Mouse (Mus musculus) MEL (cell line): ENCODE data around the gene Dock4. TPM values are rescaled to one million over a fixed set of nuclear protein-coding genes. Genes with fewer than 3 reads are reported as not detected.

ENCODE experiments used
- DNase-seq: peaks from one replicate; pipeline ENCODE4 v3.0.0; 2011; ENCODE audit warnings: low read depth, low spot score
- H3K27ac ChIP-seq: 2 replicates; pipeline ENCODE4 v1.5.1; 2012; ENCODE audit warnings: low read depth, mild to moderate bottlenecking, control low read depth, low read length, moderate library complexity; ENCODE audit not compliant: control insufficient read depth
- H3K27me3 ChIP-seq, 2 experiments: fragments of 150-350 bp in 1 of 2; sonication (generic) in 1 of 2; 2 replicates each; pipeline ENCODE4 v1.6.1; 2012; ENCODE audit warnings: low read length in 2 of 2, mild to moderate bottlenecking in 2 of 2, improper control_type of control experiment in 1 of 2, moderate library complexity in 1 of 2; ENCODE audit not compliant: insufficient read depth in 2 of 2, control insufficient read depth in 1 of 2
- H3K36me3 ChIP-seq, 2 experiments: 2 replicates each; pipeline ENCODE4 v1.6.1; 2012 to 2014; ENCODE audit warnings: low read length in 2 of 2, improper control_type of control experiment in 1 of 2, inconsistent platforms in 1 of 2, mild to moderate bottlenecking in 1 of 2; ENCODE audit not compliant: insufficient read depth in 2 of 2, control insufficient read depth in 1 of 2
- H3K4me1 ChIP-seq, 2 experiments: fragments of 150-350 bp in 1 of 2; sonication (generic) in 1 of 2; 2 replicates each; pipeline ENCODE4 v1.6.1; 2012; ENCODE audit warnings: low read length in 2 of 2, improper control_type of control experiment in 1 of 2, mild to moderate bottlenecking in 1 of 2; ENCODE audit not compliant: insufficient read depth in 2 of 2, control insufficient read depth in 1 of 2
- H3K4me3 ChIP-seq, 2 experiments: fragments of 150-350 bp in 1 of 2; sonication (generic) in 1 of 2; 2 replicates each; pipeline ENCODE4 v1.5.1; 2012; ENCODE audit warnings: low read depth in 2 of 2, low read length in 2 of 2, mild to moderate bottlenecking in 2 of 2, moderate library complexity in 2 of 2, control low read depth in 1 of 2, improper control_type of control experiment in 1 of 2; ENCODE audit not compliant: control insufficient read depth in 1 of 2, insufficient read depth in 1 of 2
- H3K79me2 ChIP-seq: 2 replicates; pipeline ENCODE4 v1.6.1; 2012; ENCODE audit warnings: mild to moderate bottlenecking, low read length, moderate library complexity; ENCODE audit not compliant: control insufficient read depth, poor library complexity, insufficient read depth
- H3K9ac ChIP-seq: 2 replicates; pipeline ENCODE4 v1.6.1; 2012; ENCODE audit warnings: low read depth, mild to moderate bottlenecking, control low read depth, low read length, moderate library complexity; ENCODE audit not compliant: control insufficient read depth, poor library complexity, severe bottlenecking
- H3K9me3 ChIP-seq: fragments of 150-350 bp; sonication (generic); replicated peaks from 2 replicates; pipeline ENCODE4 v1.6.1; 2012; ENCODE audit warnings: mild to moderate bottlenecking, low read length, improper control_type of control experiment, moderate library complexity; ENCODE audit not compliant: insufficient read depth
- CHD2 ChIP-seq: IDR thresholded peaks from 2 replicates; pipeline ENCODE4 v1.6.1; 2011; ENCODE audit warnings: low read length, improper control_type of control experiment
- CTCF ChIP-seq, 3 experiments: IDR thresholded peaks in 2 of 3; conservative IDR thresholded peaks in 1 of 3; 2 replicates each; pipeline ENCODE4 v1.5.1; 2011 to 2012; ENCODE audit warnings: low read length in 3 of 3, low read depth in 2 of 3, mild to moderate bottlenecking in 2 of 3, improper control_type of control experiment in 1 of 3, inconsistent platforms in 1 of 3, mixed read lengths in 1 of 3, moderate library complexity in 1 of 3; ENCODE audit not compliant: control insufficient read depth in 1 of 3, insufficient read depth in 1 of 3, poor library complexity in 1 of 3, severe bottlenecking in 1 of 3
- E2F4 ChIP-seq: IDR thresholded peaks from 2 replicates; pipeline ENCODE4 v1.6.1; 2011; ENCODE audit warnings: low read depth, low read length, improper control_type of control experiment, borderline replicate concordance
- ELF1 ChIP-seq: IDR thresholded peaks from 2 replicates; pipeline ENCODE4 v1.6.1; 2014; ENCODE audit warnings: low read depth, mild to moderate bottlenecking, inconsistent platforms, low read length, improper control_type of control experiment, moderate library complexity
- EP300 ChIP-seq, 2 experiments: IDR thresholded peaks; 2 replicates each; pipeline ENCODE4 v1.6.1; 2011; ENCODE audit warnings: improper control_type of control experiment in 2 of 2, low read length in 2 of 2, low read depth in 1 of 2, mild to moderate bottlenecking in 1 of 2
- ETS1 ChIP-seq: IDR thresholded peaks from 2 replicates; pipeline ENCODE4 v1.6.1; 2012; ENCODE audit warnings: low read depth, mild to moderate bottlenecking, inconsistent platforms, low read length, improper control_type of control experiment, moderate library complexity
- GATA1 ChIP-seq: IDR thresholded peaks from 2 replicates; pipeline ENCODE4 v1.6.1; 2011; ENCODE audit warnings: low read depth, low read length, improper control_type of control experiment
- JUND ChIP-seq: IDR thresholded peaks from 2 replicates; pipeline ENCODE4 v1.6.1; 2011; ENCODE audit warnings: low read depth, mild to moderate bottlenecking, improper control_type of control experiment, low read length
- KAT2A ChIP-seq: conservative IDR thresholded peaks from 2 replicates; pipeline ENCODE4 v1.6.1; 2012; ENCODE audit warnings: low read depth, low read length, improper control_type of control experiment, inconsistent platforms
- MAZ ChIP-seq: IDR thresholded peaks from 2 replicates; pipeline ENCODE4 v1.6.1; 2012; ENCODE audit warnings: low read depth, mild to moderate bottlenecking, inconsistent platforms, low read length, improper control_type of control experiment
- MXI1 ChIP-seq: IDR thresholded peaks from 2 replicates; pipeline ENCODE4 v1.6.1; 2011; ENCODE audit warnings: mild to moderate bottlenecking, low read depth, low read length, improper control_type of control experiment
- MYB ChIP-seq: IDR thresholded peaks from 2 replicates; pipeline ENCODE4 v1.6.1; 2011; ENCODE audit warnings: mild to moderate bottlenecking, low read depth, low read length, improper control_type of control experiment
- POLR2A ChIP-seq, 2 experiments: IDR thresholded peaks; 2 replicates each; pipeline ENCODE4 v1.6.1; 2011 to 2012; ENCODE audit warnings: low read length in 2 of 2, mild to moderate bottlenecking in 2 of 2, control low read depth in 1 of 2, improper control_type of control experiment in 1 of 2, low read depth in 1 of 2, moderate library complexity in 1 of 2; ENCODE audit not compliant: control insufficient read depth in 1 of 2, insufficient read depth in 1 of 2, poor library complexity in 1 of 2
- POLR2AphosphoS2 ChIP-seq: IDR thresholded peaks from 2 replicates; pipeline ENCODE4 v1.6.1; 2011; ENCODE audit warnings: low read length, improper control_type of control experiment
- POLR2AphosphoS5 ChIP-seq: IDR thresholded peaks from 2 replicates; pipeline ENCODE4 v1.6.1; 2012; ENCODE audit warnings: low read depth, borderline replicate concordance, mild to moderate bottlenecking, inconsistent platforms, low read length, moderate library complexity, mixed read lengths
- RAD21 ChIP-seq: IDR thresholded peaks from 2 replicates; pipeline ENCODE4 v1.6.1; 2011; ENCODE audit warnings: mild to moderate bottlenecking, low read depth, low read length, improper control_type of control experiment
- SIN3A ChIP-seq: IDR thresholded peaks from 2 replicates; pipeline ENCODE4 v1.6.1; 2012; ENCODE audit warnings: low read length, improper control_type of control experiment, inconsistent platforms
- SMC3 ChIP-seq: IDR thresholded peaks from 2 replicates; pipeline ENCODE4 v1.6.1; 2011; ENCODE audit warnings: low read depth, low read length, improper control_type of control experiment
- TBP ChIP-seq: IDR thresholded peaks from 2 replicates; pipeline ENCODE4 v1.8.0; 2011; ENCODE audit warnings: low read depth, low read length, improper control_type of control experiment
- TCF12 ChIP-seq: IDR thresholded peaks from 2 replicates; pipeline ENCODE4 v1.6.1; 2014; ENCODE audit warnings: low read depth, mild to moderate bottlenecking, inconsistent platforms, low read length, improper control_type of control experiment, moderate library complexity
- UBTF ChIP-seq: IDR thresholded peaks from 2 replicates; pipeline ENCODE4 v1.6.1; 2012; ENCODE audit warnings: low read depth, mild to moderate bottlenecking, inconsistent platforms, low read length, improper control_type of control experiment, moderate library complexity, borderline replicate concordance; ENCODE audit not compliant: insufficient read depth
- USF2 ChIP-seq, 2 experiments: IDR thresholded peaks; 2 replicates each; pipeline ENCODE4 v1.6.1; 2011 to 2012; ENCODE audit warnings: improper control_type of control experiment in 2 of 2, low read length in 2 of 2, borderline replicate concordance in 1 of 2, inconsistent platforms in 1 of 2, low read depth in 1 of 2, mild to moderate bottlenecking in 1 of 2; ENCODE audit not compliant: insufficient read depth in 1 of 2
- ZKSCAN1 ChIP-seq: IDR thresholded peaks from 2 replicates; pipeline ENCODE4 v1.6.1; 2012; ENCODE audit warnings: low read depth, mild to moderate bottlenecking, inconsistent platforms, low read length, improper control_type of control experiment, moderate library complexity
- ZMIZ1 ChIP-seq: IDR thresholded peaks from 2 replicates; pipeline ENCODE4 v1.6.1; 2012; ENCODE audit warnings: low read depth, mild to moderate bottlenecking, inconsistent platforms, low read length, improper control_type of control experiment, moderate library complexity
- ZNF384 ChIP-seq: IDR thresholded peaks from 2 replicates; pipeline ENCODE4 v1.6.1; 2012; ENCODE audit warnings: low read depth, mild to moderate bottlenecking, inconsistent platforms, low read length, improper control_type of control experiment
- polyA plus RNA-seq, 2 experiments: library from polyadenylated mRNA; stranded (reverse) in 1 of 2; unstranded in 1 of 2; fragments of >175 nt in 1 of 2; fragments of >200 nt in 1 of 2; gene quantifications; 2 replicates each; pipeline versions ENCODE4 v1.2.1 to v1.2.4; 2012; ENCODE audit warnings: low replicate concordance in 2 of 2, low read depth in 1 of 2; ENCODE audit not compliant: insufficient read length in 2 of 2, insufficient read depth in 1 of 2, missing spikeins in 1 of 2
- total RNA-seq: library from RNA; depleted of rRNA; stranded (reverse); fragments of 300-350 nt; gene quantifications from 2 replicates; pipeline ENCODE4 v1.2.3, GENCODE M21; 2012

Gene Dock4
- total and polyA plus RNA-seq, 3 experiments, result 0.08 to 0.17 TPM; not detected in 1

GRCm38 (mm10) chr12:40558600-40558999 lies 112.8 kb downstream of the Dock4 start:
- no peak for TF ChIP-seq POLR2AphosphoS5
- TF ChIP-seq CHD2, result no peak
- TF ChIP-seq MAZ, result no peak
- TF ChIP-seq KAT2A, result no peak
- TF ChIP-seq ETS1, result no peak
- no peak for TF ChIP-seq RAD21
- no peak for TF ChIP-seq ZKSCAN1
- TF ChIP-seq MYB, result no peak
- no peak for TF ChIP-seq E2F4
- TF ChIP-seq GATA1, result no peak
- TF ChIP-seq MXI1, result no peak
- Histone ChIP-seq H3K27ac (no peak overlapping the region), H3K9me3 (no peaks in the 10 kb centered on the region), H3K36me3 (no peaks in the 10 kb centered on the region), H3K4me3 (no peak overlapping the region), H3K9ac (no peak overlapping the region), H3K79me2 (no peaks in the 10 kb centered on the region), H3K27me3 (no peaks in the 10 kb centered on the region), H3K4me1 (no peaks in the 10 kb centered on the region)
- DNase-seq, result no peak

- no peaks in the 10 kb centered on the region for H3K27me3 ChIP-seq
- no peak overlapping the region for H3K4me3 ChIP-seq
- H3K9me3 ChIP-seq, result no peaks in the 10 kb centered on the region
- no peaks in the 10 kb centered on the region for H3K36me3 ChIP-seq
- no peak for DNase-seq
- H3K79me2 ChIP-seq, result no peaks in the 10 kb centered on the region
- TF ChIP-seq SMC3 (no peak), MAZ (no peak), ETS1 (no peak), EP300 (IDR thresholded peaks at IDR 0.05; ENCODE audit: low read depth in 1 of 2, low read length in 2 of 2) (no peak), ZNF384 (no peak), ZKSCAN1 (no peak), SIN3A (no peak), CHD2 (no peak), POLR2AphosphoS2 (no peak), ELF1 (no peak), CTCF (IDR thresholded peaks at IDR 0.05 in 2 of 3, conservative IDR thresholded peaks at IDR 0.05 in 1 of 3; ENCODE audit: control insufficient read depth in 1 of 3, insufficient read depth in 1 of 3, low read depth in 2 of 3, low read length in 3 of 3, poor library complexity in 1 of 3, severe bottlenecking in 1 of 3) (no peak), POLR2A (IDR thresholded peaks at IDR 0.05; ENCODE audit: control insufficient read depth in 1 of 2, insufficient read depth in 1 of 2, low read depth in 1 of 2, low read length in 2 of 2, poor library complexity in 1 of 2) (no peak), UBTF (no peak), ZMIZ1 (no peak), TCF12 (no peak), TBP (no peak), USF2 (IDR thresholded peaks at IDR 0.05; ENCODE audit: borderline replicate concordance in 1 of 2, insufficient read depth in 1 of 2, low read depth in 1 of 2, low read length in 2 of 2) (no peak), E2F4 (no peak), JUND (no peak)
- no peaks in the 10 kb centered on the region for H3K4me1 ChIP-seq
- no peak overlapping the region for H3K27ac ChIP-seq
- no peak overlapping the region for H3K9ac ChIP-seq
Observed at GRCm38 (mm10) chr12:40559103-40559502, 113.4 kb downstream of the Dock4 start.
